Mouse (Mus musculus) heart, embryonic 16.5 days (tissue): ENCODE results near the gene Mfsd6l. TPM values are rescaled to one million over a fixed set of nuclear protein-coding genes. Genes with fewer than 3 reads are reported as not detected.

Experiments used
- ATAC-seq: fragments of 200-750 bp; cut with Nextera tagmentation; replicated peaks from 2 replicates; pipeline ENCODE4 v1.8.0; 2017; ENCODE audit warnings: moderate number of reproducible peaks; ENCODE audit not compliant: insufficient read depth, low FRiP score; ENCODE audit errors: extremely low read depth
- H3K27ac ChIP-seq: fragments of 300-500 bp; sonication (generic); 2 replicates; pipeline ENCODE4 v1.5.1; 2014; ENCODE audit warnings: mild to moderate bottlenecking, low read length, control low read depth, moderate library complexity
- H3K27me3 ChIP-seq: fragments of 300-500 bp; sonication (generic); 2 replicates; pipeline ENCODE4 v1.6.1; 2014; ENCODE audit warnings: low read length, mixed read lengths; ENCODE audit not compliant: control insufficient read depth, insufficient read depth
- H3K36me3 ChIP-seq: fragments of 300-500 bp; sonication (generic); 2 replicates; pipeline ENCODE4 v1.6.1; 2014; ENCODE audit not compliant: control insufficient read depth, insufficient read depth
- H3K4me1 ChIP-seq: fragments of 300-500 bp; sonication (generic); 2 replicates; pipeline ENCODE4 v1.6.1; 2014; ENCODE audit warnings: low read length, mixed read lengths; ENCODE audit not compliant: control insufficient read depth, insufficient read depth
- H3K4me2 ChIP-seq: fragments of 300-500 bp; sonication (generic); 2 replicates; pipeline ENCODE4 v1.6.1; 2014; ENCODE audit warnings: low read depth, mild to moderate bottlenecking, control low read depth, low read length
- H3K4me3 ChIP-seq: fragments of 300-500 bp; sonication (generic); 2 replicates; pipeline ENCODE4 v1.5.1; 2014; ENCODE audit warnings: mild to moderate bottlenecking, control low read depth, low read length
- H3K9ac ChIP-seq: fragments of 300-500 bp; sonication (generic); 2 replicates; pipeline ENCODE4 v1.6.1; 2014; ENCODE audit warnings: low read length, control low read depth
- H3K9me3 ChIP-seq: fragments of 300-500 bp; sonication (generic); replicated peaks from 2 replicates; pipeline ENCODE4 v1.6.1; 2016; ENCODE audit warnings: low read length; ENCODE audit not compliant: control insufficient read depth
- WGBS: fragments of 180-500 bp; shearing (Covaris S2); extraction: QIAGEN DNeasy Blood & Tissue Kit; methylation state at CpG from one replicate; pipeline ENCODE4 v1.1.7; 2014; 5-methylcytosine and 5-hydroxymethylcytosine counted together
- polyA plus RNA-seq: library from polyadenylated mRNA; unstranded; fragments of >200 nt; fragmentation: Nextera tagmentation; extraction: Ambion mirVana; gene quantifications from 2 replicates; pipeline ENCODE4 v1.2.1, GENCODE M21; 2015

The Mfsd6l gene
- polyA plus RNA-seq, 1 experiment from 2014 or later, result 0.17 TPM

- H3K36me3 ChIP-seq, result no peaks in the 10 kb centered on the region
- H3K4me3 ChIP-seq, result no peak overlapping the region
- no peak overlapping the region for H3K27ac ChIP-seq
- H3K27me3 ChIP-seq, result no peaks in the 10 kb centered on the region
- no peak; the same call in 1 of the 2 replicates for ATAC-seq
- H3K9ac ChIP-seq, result no peak overlapping the region
- no peak overlapping the region for H3K4me2 ChIP-seq
- no peaks in the 10 kb centered on the region for H3K9me3 ChIP-seq
- H3K4me1 ChIP-seq, result no peaks in the 10 kb centered on the region
- 15% methylated on average over 3 of the region's 3 CpGs for WGBS
Observed at GRCm38 (mm10) chr11:68585890-68586289, 29.9 kb downstream of the Mfsd6l start.

- H3K9me3 ChIP-seq, result no peaks in the 10 kb centered on the region
- WGBS, result 74% methylated on average over 5 of the region's 5 CpGs
- ATAC-seq, result no peak
- no peak within 1 kb of the TSS for H3K4me2 ChIP-seq
- H3K4me1 ChIP-seq, result peaks cover 4% of the 10 kb centered on the region; the same call in 1 of the 2 replicates
- H3K27ac ChIP-seq, result no peak within 1 kb of the TSS
- no peaks in the 10 kb centered on the region for H3K27me3 ChIP-seq
- H3K36me3 ChIP-seq, result no peaks in the 10 kb centered on the region
- H3K4me3 ChIP-seq, result no peak within 1 kb of the TSS
- H3K9ac ChIP-seq, result no peak within 1 kb of the TSS
Observed at GRCm38 (mm10) chr11:68586721-68587120, 30.7 kb downstream of the Mfsd6l start, which contains the start of gene Ccdc42. Gene Ccdc42 (plus strand): TSS chr11:68587021.

- ATAC-seq, result 0 out of 2 replicates have a peak, but pooled peaks have one; percentile 47
- 63% methylated on average over 8 of the region's 8 CpGs for WGBS
- H3K27ac ChIP-seq, result no peak overlapping the region
Observed at GRCm38 (mm10) chr11:68589055-68589809, 33.2 kb downstream of the Mfsd6l start.

GRCm38 (mm10) chr11:68591708-68592107 lies 35.7 kb downstream of the Mfsd6l start:
- Histone ChIP-seq H3K9ac (0 out of 2 replicates have a peak overlapping the region, but pooled peaks have one; percentile 18), H3K27ac (no peak overlapping the region), H3K27me3 (no peaks in the 10 kb centered on the region), H3K4me1 (peaks cover 15% of the 10 kb centered on the region), H3K36me3 (no peaks in the 10 kb centered on the region), H3K4me3 (no peak overlapping the region), H3K9me3 (no peaks in the 10 kb centered on the region), H3K4me2 (no peak overlapping the region)
- WGBS, result 51% methylated on average over 5 of the region's 5 CpGs
- ATAC-seq, result no peak

More at GRCm38 (mm10) chr11:68589055-68589809, 33.2 kb downstream of the Mfsd6l start:
- H3K4me2 ChIP-seq, result no peak overlapping the region
- peaks cover 15% of the 10 kb centered on the region for H3K4me1 ChIP-seq
- H3K9me3 ChIP-seq, result no peaks in the 10 kb centered on the region
- H3K36me3 ChIP-seq, result no peaks in the 10 kb centered on the region
- no peaks in the 10 kb centered on the region for H3K27me3 ChIP-seq
- no peak overlapping the region for H3K9ac ChIP-seq
- H3K4me3 ChIP-seq, result no peak overlapping the region

- Histone ChIP-seq H3K9me3 (no peaks in the 10 kb centered on the region), H3K27ac (peak overlapping the region; percentile 13), H3K36me3 (no peaks in the 10 kb centered on the region), H3K4me1 (peaks cover 15% of the 10 kb centered on the region), H3K27me3 (no peaks in the 10 kb centered on the region), H3K9ac (no peak overlapping the region), H3K4me2 (no peak overlapping the region), H3K4me3 (no peak overlapping the region)
- ATAC-seq, result peak; percentile 71
- 37% methylated on average over 3 of the region's 3 CpGs for WGBS
Observed at GRCm38 (mm10) chr11:68593247-68593646, 37.3 kb downstream of the Mfsd6l start.

GRCm38 (mm10) chr11:68597912-68598311 lies 41.9 kb downstream of the Mfsd6l start:
- H3K9me3 ChIP-seq, result no peaks in the 10 kb centered on the region
- H3K27me3 ChIP-seq, result no peaks in the 10 kb centered on the region
- no peak overlapping the region for H3K4me3 ChIP-seq
- 78% methylated on average over 2 of the region's 2 CpGs for WGBS
- H3K36me3 ChIP-seq, result no peaks in the 10 kb centered on the region
- no peak overlapping the region for H3K4me2 ChIP-seq
- H3K27ac ChIP-seq, result no peak overlapping the region
- H3K9ac ChIP-seq, result no peak overlapping the region
- ATAC-seq, result no peak
- H3K4me1 ChIP-seq, result peaks cover 41% of the 10 kb centered on the region

GRCm38 (mm10) chr11:68600551-68601021 lies 44.6 kb downstream of the Mfsd6l start:
- H3K4me2 ChIP-seq, result no peak overlapping the region
- peak overlapping the region; percentile 88 for H3K27ac ChIP-seq
- 27% methylated on average over 6 of the region's 6 CpGs for WGBS
- H3K4me3 ChIP-seq, result no peak overlapping the region
- ATAC-seq, result peak; percentile 23; the same call in 1 of the 2 replicates
- H3K9ac ChIP-seq, result no peak overlapping the region
- H3K27me3 ChIP-seq, result no peaks in the 10 kb centered on the region
- no peaks in the 10 kb centered on the region for H3K36me3 ChIP-seq
- H3K4me1 ChIP-seq, result peaks cover 34% of the 10 kb centered on the region
- no peaks in the 10 kb centered on the region for H3K9me3 ChIP-seq

GRCm38 (mm10) chr11:68601486-68601991 lies 45.6 kb downstream of the Mfsd6l start:
- Histone ChIP-seq H3K9ac (peak overlapping the region; percentile 44; the same call in 1 of the 2 replicates), H3K27ac (peak overlapping the region; percentile 88), H3K36me3 (no peaks in the 10 kb centered on the region), H3K27me3 (no peaks in the 10 kb centered on the region), H3K4me2 (no peak overlapping the region), H3K4me1 (peaks cover 34% of the 10 kb centered on the region), H3K9me3 (no peaks in the 10 kb centered on the region), H3K4me3 (no peak overlapping the region)
- peak; percentile 34 for ATAC-seq
- WGBS, result 16% methylated on average over 9 of the region's 9 CpGs
